Mouse (Mus musculus) forebrain, embryonic 10.5 days (tissue): ENCODE measurements around the gene Nsmce3. TPM values are rescaled to one million over a fixed set of nuclear protein-coding genes. Genes with fewer than 3 reads are reported as not detected.

Experiments used
- DNase-seq: peaks from one replicate; pipeline ENCODE4 v3.0.0-alpha.2; 2017; ENCODE audit warnings: low spot score; ENCODE audit errors: extremely low spot score
- H3K27ac ChIP-seq: fragments of 300-500 bp; sonication (generic); 2 replicates; pipeline ENCODE4 v1.5.1; 2016; ENCODE audit warnings: mild to moderate bottlenecking
- H3K27me3 ChIP-seq: fragments of 300-500 bp; sonication (generic); 2 replicates; pipeline ENCODE4 v1.6.1; 2016; ENCODE audit warnings: mild to moderate bottlenecking; ENCODE audit not compliant: poor library complexity, severe bottlenecking
- H3K36me3 ChIP-seq: fragments of 300-500 bp; sonication (generic); replicated peaks from 2 replicates; pipeline ENCODE4 v1.6.1; 2016; ENCODE audit warnings: mild to moderate bottlenecking, moderate library complexity
- H3K4me1 ChIP-seq: fragments of 300-500 bp; sonication (generic); 2 replicates; pipeline ENCODE4 v1.6.1; 2016
- H3K4me3 ChIP-seq: fragments of 300-500 bp; sonication (generic); 2 replicates; pipeline ENCODE4 v1.5.1; 2016; ENCODE audit warnings: mild to moderate bottlenecking, moderate library complexity
- H3K9me3 ChIP-seq: fragments of 300-500 bp; sonication (generic); 2 replicates; pipeline ENCODE4 v1.6.1; 2016; ENCODE audit warnings: mild to moderate bottlenecking, moderate library complexity
- WGBS: fragments of 180-500 bp; shearing (Covaris S2); methylation state at CpG from one replicate; pipeline ENCODE4 v1.1.7; 2016; 5-methylcytosine and 5-hydroxymethylcytosine counted together
- polyA plus RNA-seq: library from polyadenylated mRNA; unstranded; fragments of >200 nt; fragmentation: Nextera tagmentation; extraction: Ambion mirVana; gene quantifications from 2 replicates; pipeline ENCODE4 v1.2.1, GENCODE M21; 2016

Nsmce3 gene
- polyA plus RNA-seq = 10.5 TPM in 2 replicates

DNA sequence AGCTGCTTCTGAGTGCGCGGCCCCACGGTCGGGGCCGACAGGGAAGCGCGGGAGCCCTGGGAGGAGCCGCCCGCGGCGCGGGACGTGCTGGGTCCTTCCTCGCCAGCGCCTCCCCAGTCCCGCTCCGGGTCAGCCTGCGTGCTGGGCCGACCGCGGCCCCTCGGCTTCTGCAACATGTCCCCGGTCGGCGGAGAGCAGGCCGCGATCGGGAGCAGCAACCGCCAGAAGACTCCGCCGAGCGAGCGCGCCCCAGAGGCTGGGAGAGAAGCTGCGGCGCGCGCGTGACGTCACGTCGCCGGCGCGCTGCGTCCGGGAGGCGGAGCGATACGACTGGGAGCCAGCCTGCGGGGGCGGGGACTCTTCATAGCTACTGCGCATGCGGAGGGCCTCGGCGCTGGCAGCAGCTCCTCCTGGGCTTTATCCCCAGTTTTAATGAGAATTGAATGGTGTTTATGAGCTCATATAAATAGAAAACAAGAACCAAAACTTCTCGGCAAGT, at the start of gene Nsmce3:
TSS of gene Nsmce3 (minus strand) at position 255 of the 499 bp plus-strand sequence.
- no peaks in the 10 kb centered on the region for H3K9me3 ChIP-seq
- H3K27ac ChIP-seq = peak within 1 kb of the TSS; percentile 98
- DNase-seq = peak; percentile 93
- under 1% methylated on average over 57 of the region's 57 CpGs for WGBS
- peak within 1 kb of the TSS; percentile 92 for H3K4me3 ChIP-seq
- H3K27me3 ChIP-seq = no peaks in the 10 kb centered on the region
- H3K36me3 ChIP-seq = peaks cover 20% of the 10 kb centered on the region
- peaks cover 32% of the 10 kb centered on the region for H3K4me1 ChIP-seq

DNA sequence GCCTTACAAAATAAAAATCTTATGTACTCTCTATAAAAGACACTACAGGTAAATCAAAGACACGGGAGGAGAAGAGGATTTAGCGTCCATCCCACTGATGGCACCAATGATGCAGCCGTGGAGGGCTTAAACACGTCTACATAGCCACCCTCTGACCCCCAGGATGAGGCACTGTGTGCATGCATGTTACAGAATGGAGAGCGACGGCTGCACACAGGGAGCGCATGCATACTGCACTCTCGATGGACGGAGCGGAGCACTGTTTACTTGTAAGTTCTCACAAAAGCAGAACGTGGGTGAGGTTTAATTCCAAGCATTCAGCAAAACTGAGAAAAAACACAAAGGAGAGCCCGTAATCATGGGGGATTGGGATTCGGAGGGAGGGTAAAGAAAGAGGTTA, 48.4 kb upstream of the Nsmce3 start:
- no peaks in the 10 kb centered on the region for H3K27me3 ChIP-seq
- H3K4me3 ChIP-seq = no peak overlapping the region
- no peaks in the 10 kb centered on the region for H3K36me3 ChIP-seq
- DNase-seq = no peak
- no peaks in the 10 kb centered on the region for H3K9me3 ChIP-seq
- WGBS = 80% methylated on average over 13 of the region's 13 CpGs
- no peak overlapping the region for H3K27ac ChIP-seq
- H3K4me1 ChIP-seq = peaks cover 8% of the 10 kb centered on the region; the same call in 1 of the 2 replicates

DNA sequence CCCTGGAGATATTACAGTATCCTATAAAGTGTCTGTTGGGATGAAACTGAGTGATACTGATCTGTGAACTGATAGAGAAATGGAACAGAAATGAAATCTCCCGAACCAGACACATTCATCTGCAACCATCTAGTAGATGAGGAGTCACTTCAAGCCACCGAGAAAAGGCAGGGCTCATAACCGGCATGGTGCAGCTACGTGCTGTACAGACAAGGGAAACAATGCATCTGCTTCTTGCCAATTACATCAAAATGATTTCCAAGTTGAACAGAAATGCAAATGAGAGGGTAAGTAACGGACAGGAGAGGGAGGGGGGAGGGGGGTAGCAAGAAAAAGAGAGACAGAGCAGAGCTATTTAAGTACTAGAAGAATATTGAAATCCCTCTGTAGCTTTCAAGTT, 47.9 kb upstream of the Nsmce3 start:
- Histone ChIP-seq H3K27ac (no peak overlapping the region), H3K36me3 (no peaks in the 10 kb centered on the region), H3K4me3 (no peak overlapping the region), H3K27me3 (no peaks in the 10 kb centered on the region), H3K9me3 (no peaks in the 10 kb centered on the region), H3K4me1 (peaks cover 8% of the 10 kb centered on the region; the same call in 1 of the 2 replicates)
- WGBS = 79% methylated on average over 5 of the region's 5 CpGs
- no peak for DNase-seq

DNA sequence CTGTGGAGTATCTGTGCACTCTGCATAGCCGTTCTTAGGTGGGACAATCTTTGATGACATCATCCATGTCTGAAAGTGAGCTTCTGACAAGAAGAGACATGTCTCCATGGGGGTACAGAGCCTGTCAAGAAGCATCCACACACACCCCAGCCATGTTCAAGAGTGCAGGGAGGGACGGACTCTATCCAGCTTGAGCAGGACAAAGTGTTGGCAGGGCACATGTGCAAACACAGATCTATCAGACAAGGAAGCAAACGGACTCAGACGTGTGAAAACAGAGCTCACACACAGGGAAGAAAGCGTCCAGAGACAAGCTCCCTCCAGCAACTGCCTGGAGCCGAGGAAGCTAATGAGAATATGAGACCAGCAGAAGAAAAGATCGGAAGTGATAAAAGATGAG, 43.9 kb upstream of the Nsmce3 start:
- H3K4me3 ChIP-seq = no peak overlapping the region
- H3K36me3 ChIP-seq = no peaks in the 10 kb centered on the region
- 78% methylated on average over 7 of the region's 7 CpGs for WGBS
- H3K27me3 ChIP-seq = no peaks in the 10 kb centered on the region
- 0 out of 2 replicates have a peak overlapping the region, but pooled peaks have one; percentile 35 for H3K27ac ChIP-seq
- H3K4me1 ChIP-seq = peaks cover 8% of the 10 kb centered on the region; the same call in 1 of the 2 replicates
- H3K9me3 ChIP-seq = no peaks in the 10 kb centered on the region
- no peak for DNase-seq

DNA sequence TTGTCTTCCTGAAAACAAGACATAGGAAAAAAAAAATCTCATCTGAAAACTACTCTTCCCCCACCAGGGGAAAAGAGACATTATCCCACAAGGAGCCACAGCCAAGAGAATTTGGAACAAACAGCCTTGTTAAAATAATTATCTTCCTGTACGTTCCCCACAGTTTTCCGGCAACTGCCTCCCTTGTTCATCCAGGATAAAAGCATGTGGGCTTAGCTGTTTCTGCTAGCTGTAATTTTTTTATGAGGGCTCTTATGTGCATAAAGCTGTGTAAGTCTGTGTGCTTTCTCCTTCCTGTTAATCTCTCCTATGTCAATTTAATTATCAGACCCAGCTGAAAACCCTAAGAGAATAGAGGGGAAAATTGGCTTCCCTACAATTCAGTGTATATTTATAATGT, 42.3 kb upstream of the Nsmce3 start:
- Histone ChIP-seq H3K27me3 (no peaks in the 10 kb centered on the region), H3K36me3 (no peaks in the 10 kb centered on the region), H3K4me1 (no peaks in the 10 kb centered on the region), H3K27ac (no peak overlapping the region), H3K4me3 (no peak overlapping the region), H3K9me3 (no peaks in the 10 kb centered on the region)
- DNase-seq = no peak
- 82% methylated on average over 2 of the region's 2 CpGs for WGBS

DNA sequence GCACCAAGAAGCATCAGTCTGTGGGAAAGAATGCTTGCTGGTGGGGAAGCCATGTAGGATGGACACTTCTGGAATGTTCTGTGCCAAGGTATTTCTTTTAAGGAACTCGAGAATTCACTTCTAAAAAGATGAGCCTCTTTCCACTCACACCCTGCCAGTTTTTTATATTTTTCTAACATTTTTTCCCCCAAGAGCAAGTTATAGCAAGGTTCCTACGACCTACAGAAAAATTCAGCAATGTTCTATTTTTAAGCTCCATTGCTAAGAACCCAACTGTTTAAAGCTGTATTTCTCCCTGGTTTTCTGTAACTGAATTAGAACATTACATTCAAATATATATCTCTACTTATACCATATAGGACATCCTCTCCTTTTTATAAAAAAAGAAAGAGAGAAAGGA, 39.1 kb upstream of the Nsmce3 start:
- H3K9me3 ChIP-seq = no peaks in the 10 kb centered on the region
- H3K36me3 ChIP-seq = no peaks in the 10 kb centered on the region
- H3K27me3 ChIP-seq = no peaks in the 10 kb centered on the region
- 80% methylated on average over 2 of the region's 2 CpGs for WGBS
- H3K4me3 ChIP-seq = no peak overlapping the region
- no peak overlapping the region for H3K27ac ChIP-seq
- DNase-seq = no peak
- no peaks in the 10 kb centered on the region for H3K4me1 ChIP-seq

DNA sequence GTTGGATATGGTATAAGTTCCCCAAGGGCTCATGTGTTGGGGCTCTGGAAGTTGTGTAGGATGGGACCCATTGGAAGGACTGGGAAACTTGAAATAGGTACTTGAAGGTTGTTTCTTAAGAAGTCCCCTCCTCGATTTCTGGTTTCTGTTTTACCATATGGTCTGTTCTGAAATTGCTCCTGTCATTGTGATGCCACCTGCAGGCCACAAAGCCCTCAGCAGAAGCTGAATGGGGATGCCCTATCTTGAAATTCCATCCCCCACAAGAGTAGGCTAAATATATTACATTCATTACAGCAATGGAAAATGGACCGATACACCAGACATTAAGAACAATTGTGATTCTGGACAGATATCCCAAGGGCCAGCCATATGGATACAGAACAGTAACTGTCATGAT, 37.4 kb upstream of the Nsmce3 start:
- H3K9me3 ChIP-seq = no peaks in the 10 kb centered on the region
- no peaks in the 10 kb centered on the region for H3K4me1 ChIP-seq
- no peaks in the 10 kb centered on the region for H3K36me3 ChIP-seq
- 89% methylated on average over 2 of the region's 2 CpGs for WGBS
- H3K27ac ChIP-seq = no peak overlapping the region
- no peaks in the 10 kb centered on the region for H3K27me3 ChIP-seq
- H3K4me3 ChIP-seq = no peak overlapping the region
- no peak for DNase-seq

DNA sequence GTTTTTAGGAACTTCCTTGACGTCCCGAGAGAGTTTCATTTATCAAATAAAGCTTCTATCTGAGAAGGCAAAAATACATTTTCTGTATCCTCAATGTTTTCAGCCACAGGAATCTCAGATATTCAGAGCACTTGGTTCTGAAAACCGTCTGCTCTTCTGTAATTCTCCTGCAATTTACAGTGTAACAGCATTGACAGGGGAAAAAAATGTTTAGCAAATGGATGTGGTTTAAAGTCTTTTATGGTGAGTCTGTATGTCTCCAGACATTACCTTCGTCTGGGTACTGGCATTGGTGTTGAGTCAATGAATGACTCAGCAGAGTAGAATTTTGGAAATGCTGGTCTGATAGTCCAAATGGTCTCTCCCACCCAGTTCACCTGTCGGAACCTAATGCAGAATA, 34.2 kb upstream of the Nsmce3 start:
- DNase-seq = no peak
- Histone ChIP-seq H3K27ac (no peak overlapping the region), H3K4me3 (no peak overlapping the region), H3K27me3 (no peaks in the 10 kb centered on the region), H3K9me3 (no peaks in the 10 kb centered on the region), H3K4me1 (no peaks in the 10 kb centered on the region), H3K36me3 (no peaks in the 10 kb centered on the region)
- WGBS = 84% methylated on average over 5 of the region's 5 CpGs

DNA sequence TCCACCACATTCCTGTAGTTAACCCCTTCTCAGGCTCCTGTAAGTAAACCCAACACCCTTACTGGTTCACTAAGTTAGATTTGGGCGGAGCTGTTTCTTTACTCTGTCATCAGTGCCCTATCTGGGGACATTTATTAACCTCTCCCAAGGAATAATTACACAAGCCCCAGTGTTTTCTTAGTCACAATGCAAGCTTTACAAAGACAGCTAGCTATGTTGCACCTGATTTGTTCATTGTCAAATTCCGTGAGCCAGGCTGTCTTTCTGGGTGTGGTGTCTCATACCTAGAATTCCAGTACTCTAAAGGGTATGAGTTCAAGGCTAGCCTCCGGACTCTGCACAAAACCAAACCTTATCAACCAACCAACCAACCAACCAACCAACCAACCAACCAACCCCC, 32.7 kb upstream of the Nsmce3 start:
- Histone ChIP-seq H3K4me1 (no peaks in the 10 kb centered on the region), H3K27ac (no peak overlapping the region), H3K4me3 (no peak overlapping the region), H3K9me3 (no peaks in the 10 kb centered on the region), H3K27me3 (no peaks in the 10 kb centered on the region), H3K36me3 (no peaks in the 10 kb centered on the region)
- no peak for DNase-seq
- 89% methylated on average over 3 of the region's 3 CpGs for WGBS

DNA sequence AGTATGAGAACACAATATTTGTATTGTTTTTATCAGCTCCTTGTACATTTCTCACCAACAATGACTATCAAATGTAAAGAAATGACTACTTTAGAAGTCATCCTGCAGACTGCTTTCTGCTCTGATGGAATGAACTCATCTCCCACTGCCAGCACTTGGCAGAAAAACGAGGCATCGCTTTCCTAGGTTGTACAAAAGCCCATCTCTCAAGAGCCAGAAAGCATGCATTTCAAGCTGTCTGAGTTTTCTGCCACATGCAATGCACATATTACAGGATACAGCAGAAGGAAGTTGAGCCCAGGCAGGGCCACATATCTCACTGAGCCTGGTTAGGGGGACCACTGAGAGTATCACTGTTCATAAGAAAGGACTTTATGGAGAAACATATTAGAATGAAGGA, 27.5 kb upstream of the Nsmce3 start:
- Histone ChIP-seq H3K27ac (no peak overlapping the region), H3K4me1 (peaks cover 6% of the 10 kb centered on the region; the same call in 1 of the 2 replicates), H3K36me3 (no peaks in the 10 kb centered on the region), H3K27me3 (no peaks in the 10 kb centered on the region), H3K4me3 (no peak overlapping the region), H3K9me3 (no peaks in the 10 kb centered on the region)
- WGBS = 93% methylated on average over 2 of the region's 2 CpGs
- DNase-seq = no peak

DNA sequence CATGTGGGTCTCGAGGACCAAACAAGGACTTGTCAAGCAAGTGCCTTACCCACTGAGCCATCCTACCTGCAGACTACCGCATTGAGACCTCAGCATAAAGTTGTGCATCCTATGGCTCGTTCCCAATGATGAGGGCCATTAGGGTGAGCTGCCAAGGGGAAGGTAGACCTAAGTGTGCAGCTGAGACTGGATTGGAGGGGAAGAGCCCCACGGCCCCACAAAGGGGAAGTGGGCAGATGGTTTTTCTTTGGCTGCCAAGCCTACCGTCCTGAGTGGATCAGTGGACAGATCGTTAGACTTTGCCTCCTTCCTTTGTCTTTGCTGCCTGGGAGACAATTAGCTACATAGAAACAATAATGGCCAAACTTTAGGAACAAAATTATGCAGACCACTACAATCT, 23.8 kb upstream of the Nsmce3 start:
- no peak overlapping the region for H3K4me3 ChIP-seq
- no peak overlapping the region for H3K27ac ChIP-seq
- H3K9me3 ChIP-seq = no peaks in the 10 kb centered on the region
- 88% methylated on average over 6 of the region's 6 CpGs for WGBS
- no peaks in the 10 kb centered on the region for H3K36me3 ChIP-seq
- DNase-seq = no peak
- no peaks in the 10 kb centered on the region for H3K27me3 ChIP-seq
- H3K4me1 ChIP-seq = peaks cover 6% of the 10 kb centered on the region; the same call in 1 of the 2 replicates

DNA sequence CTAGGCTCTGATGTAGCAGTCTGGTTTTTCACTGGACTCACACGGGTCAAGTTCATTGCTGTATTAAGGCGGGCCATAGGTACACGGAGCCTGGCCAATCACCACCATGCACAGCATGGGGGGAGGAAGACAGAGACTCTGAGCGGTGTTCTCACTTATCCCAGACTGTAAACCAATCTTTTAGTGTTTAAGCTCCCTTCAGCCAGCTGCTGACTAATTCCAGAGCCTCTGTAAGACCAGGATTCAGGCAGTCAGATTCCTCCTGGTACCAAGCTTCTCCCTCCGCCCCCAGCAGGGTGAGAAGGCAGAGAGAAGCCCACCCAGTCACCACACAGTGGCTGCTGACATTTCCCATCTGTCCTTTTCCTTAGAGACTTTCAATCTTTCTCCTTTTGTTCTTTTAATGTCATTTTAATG, 22.9 kb upstream of the Nsmce3 start:
- no peaks in the 10 kb centered on the region for H3K9me3 ChIP-seq
- H3K27me3 ChIP-seq = no peaks in the 10 kb centered on the region
- WGBS = 63% methylated on average over 5 of the region's 5 CpGs
- H3K27ac ChIP-seq = no peak overlapping the region
- H3K4me1 ChIP-seq = peaks cover 6% of the 10 kb centered on the region; the same call in 1 of the 2 replicates
- no peaks in the 10 kb centered on the region for H3K36me3 ChIP-seq
- H3K4me3 ChIP-seq = no peak overlapping the region
- DNase-seq = no peak

DNA sequence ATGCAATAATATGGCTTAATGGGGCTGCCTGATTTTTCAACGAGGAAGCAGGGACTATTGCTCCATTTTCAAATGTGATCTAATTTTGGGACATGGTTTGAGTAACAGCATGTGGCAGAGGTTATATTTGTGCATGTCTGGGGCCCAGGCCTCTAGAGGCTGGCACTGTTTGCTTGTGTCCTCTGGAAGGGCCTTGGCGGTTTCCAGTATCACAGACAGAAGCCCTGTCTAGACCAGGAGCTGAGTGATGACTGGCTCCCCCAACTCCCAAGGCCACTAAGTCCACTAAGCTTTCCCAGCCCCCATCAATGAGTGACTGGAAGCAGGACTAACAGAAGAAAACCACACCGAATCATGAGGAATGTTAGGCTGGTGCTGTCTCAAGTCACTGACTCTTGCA, 18.3 kb upstream of the Nsmce3 start:
- WGBS = 94% methylated on average over 3 of the region's 3 CpGs
- Histone ChIP-seq H3K4me1 (peaks cover 6% of the 10 kb centered on the region; the same call in 1 of the 2 replicates), H3K27me3 (no peaks in the 10 kb centered on the region), H3K4me3 (no peak overlapping the region), H3K36me3 (no peaks in the 10 kb centered on the region), H3K9me3 (no peaks in the 10 kb centered on the region), H3K27ac (no peak overlapping the region)
- no peak for DNase-seq

DNA sequence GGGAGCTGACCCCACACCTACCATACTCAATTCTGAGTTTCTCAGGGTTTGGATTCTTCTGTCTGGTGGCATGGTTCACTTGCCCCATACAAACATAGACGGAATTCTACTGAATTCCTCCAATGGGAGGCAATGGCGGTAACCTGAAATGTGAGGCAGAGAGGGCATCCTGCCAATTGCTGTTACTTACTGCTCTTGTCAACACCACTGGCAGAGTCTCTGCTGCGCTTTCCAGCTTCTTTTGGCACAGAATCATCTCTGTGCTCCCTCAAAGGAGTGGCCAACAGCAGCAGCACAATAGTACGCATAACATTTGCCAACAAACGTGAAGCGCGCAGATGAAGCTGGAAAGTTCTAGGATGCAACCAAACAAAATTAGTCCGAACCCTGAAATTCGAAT, 17.1 kb upstream of the Nsmce3 start:
- WGBS = 93% methylated on average over 9 of the region's 9 CpGs
- no peaks in the 10 kb centered on the region for H3K36me3 ChIP-seq

More for the DNA sequence above, 17.1 kb upstream of the Nsmce3 start:
- H3K27ac ChIP-seq = no peak overlapping the region
- H3K27me3 ChIP-seq = no peaks in the 10 kb centered on the region
- no peak for DNase-seq
- no peaks in the 10 kb centered on the region for H3K9me3 ChIP-seq
- no peak overlapping the region for H3K4me3 ChIP-seq
- H3K4me1 ChIP-seq = no peaks in the 10 kb centered on the region
